25 mouse cellular contexts compared by ENCODE assay signal in genomic region chr6:66160805-66161204, GRCm38 (mm10).
"Had no signal": no experiment of that assay in that cellular context is flagged by ENCODE, and none has a peak within 500 bp of the region (broad histone marks: within the 10 kb centered on the region; RNA-seq: fewer than 3 reads in every experiment).

No protein-coding gene starts in this region.

- DNase-seq: kidney, adult 8-10 months; kidney, postnatal 25 days; layer of hippocampus, adult 9-11 months; left cerebral cortex, postnatal 4 days; lung, adult 18-20 months; lung, postnatal 10 days; lung, postnatal 36 days; retina, postnatal 1 day; right cerebral cortex, postnatal 25 days; spleen, adult 18-20 months; thymus, adult 18-20 months; thymus, postnatal 36 days had no signal

- H3K9ac ChIP-seq: kidney, embryonic 15.5 days; limb, embryonic 12.5 days; limb, embryonic 15.5 days; liver, embryonic 12.5 days; liver, embryonic 15.5 days; lung, embryonic 15.5 days; midbrain, embryonic 12.5 days; neural tube, embryonic 13.5 days; stomach, embryonic 15.5 days had no signal

- H3K36me3 ChIP-seq: kidney, embryonic 15.5 days; limb, embryonic 12.5 days; limb, embryonic 15.5 days; liver, embryonic 12.5 days; liver, embryonic 15.5 days; lung, embryonic 15.5 days; midbrain, embryonic 12.5 days; neural tube, embryonic 13.5 days; stomach, embryonic 15.5 days had no signal

- H3K27me3 ChIP-seq: kidney, embryonic 15.5 days; limb, embryonic 12.5 days; limb, embryonic 15.5 days; liver, embryonic 12.5 days; liver, embryonic 15.5 days; lung, embryonic 15.5 days; megakaryocyte, embryonic 14.5 days; midbrain, embryonic 12.5 days; neural tube, embryonic 13.5 days; stomach, embryonic 15.5 days had no signal

- H3K4me2 ChIP-seq: kidney, embryonic 15.5 days; limb, embryonic 12.5 days; limb, embryonic 15.5 days; liver, embryonic 12.5 days; liver, embryonic 15.5 days; lung, embryonic 15.5 days; midbrain, embryonic 12.5 days; neural tube, embryonic 13.5 days; stomach, embryonic 15.5 days had no signal

- H3K27ac ChIP-seq: kidney, embryonic 15.5 days; layer of hippocampus, adult 2 months; limb, embryonic 12.5 days; limb, embryonic 15.5 days; liver, embryonic 12.5 days; liver, embryonic 15.5 days; lung, embryonic 15.5 days; midbrain, embryonic 12.5 days; neural tube, embryonic 13.5 days; stomach, embryonic 15.5 days had no signal

- H3K4me3 ChIP-seq: kidney, embryonic 15.5 days; layer of hippocampus, adult 2 months; limb, embryonic 12.5 days; limb, embryonic 15.5 days; liver, embryonic 12.5 days; liver, embryonic 15.5 days; lung, embryonic 15.5 days; megakaryocyte, embryonic 14.5 days; midbrain, embryonic 12.5 days; myocyte; neural tube, embryonic 13.5 days; stomach, embryonic 15.5 days had no signal

- H3K9me3 ChIP-seq: limb, embryonic 15.5 days; liver, embryonic 12.5 days; liver, embryonic 15.5 days; lung, embryonic 15.5 days; midbrain, embryonic 12.5 days; neural tube, embryonic 13.5 days; stomach, embryonic 15.5 days had no signal

- H3K4me1 ChIP-seq: kidney, embryonic 15.5 days; limb, embryonic 12.5 days; limb, embryonic 15.5 days; liver, embryonic 12.5 days; liver, embryonic 15.5 days; lung, embryonic 15.5 days; megakaryocyte, embryonic 14.5 days; midbrain, embryonic 12.5 days; neural tube, embryonic 13.5 days; stomach, embryonic 15.5 days had no signal

- ATAC-seq: liver, embryonic 12.5 days; midbrain, embryonic 16.5 days had no signal
